Mouse (Mus musculus) gastrocnemius, adult 2 months (tissue): Measurements from ENCODE around the gene Sirt6. TPM values are rescaled to one million over a fixed set of nuclear protein-coding genes. Genes with fewer than 3 reads are reported as not detected.

ENCODE experiments used
- DNase-seq: peaks from one replicate; pipeline ENCODE4 v3.0.0; 2022
- H3K27ac ChIP-seq: fragments of 200-600 bp; 2 replicates; pipeline ENCODE4 v1.8.1; 2022; ENCODE audit warnings: mild to moderate bottlenecking
- H3K4me3 ChIP-seq: fragments of 200-600 bp; 2 replicates; pipeline ENCODE4 v1.8.1; 2022; ENCODE audit warnings: mild to moderate bottlenecking, moderate library complexity
- CTCF ChIP-seq: fragments of 200-600 bp; IDR thresholded peaks from 2 replicates; pipeline ENCODE4 v1.8.1; 2022; ENCODE audit warnings: antibody characterized with exemption, mild to moderate bottlenecking, moderate library complexity
- intact Hi-C: fragments of 180-260 bp; cut with DNase I; formaldehyde crosslinking; loops from one replicate; pipeline ENCODE4 v1.15.1; 2025
- long read RNA-seq, 2 experiments: library from polyadenylated mRNA; stranded (forward); transcript quantifications; one replicate each; pipeline ENCODE4 v2.0.0; 2021
- total RNA-seq, 2 experiments: library from RNA; stranded (reverse); gene quantifications; 2 replicates each; pipeline ENCODE4 v1.2.3; 2021

The Sirt6 gene
- total RNA-seq: 1 to 10 TPM; 4.7 to 5.6 TPM
- long read RNA-seq, experiment 1, transcript Sirt6-201 (8 exons, 1,891 nt): major isoform, 6 of 8 reads
- long read RNA-seq, experiment 1, partial matches to known transcripts: 0 of 8 reads
- long read RNA-seq, experiment 1, other reads (novel, unspliced or antisense): 2 of 8 reads
- long read RNA-seq, experiment 2, partial matches to known transcripts: 1 of 4 reads
- long read RNA-seq, experiment 2, other reads (novel, unspliced or antisense): 0 of 4 reads

- H3K4me3 ChIP-seq: peak within 1 kb of the TSS; percentile 88
- intact Hi-C loops: loop anchor here (2.0 kb wide), 1 partner anchor 20 kb away; the partner anchor contains the start of gene BC025920
- peak; percentile 95 for DNase-seq
- H3K27ac ChIP-seq: peak within 1 kb of the TSS; percentile 89
- TF ChIP-seq CTCF: no peak
These were observed at the start of gene Sirt6 for GRCm38 (mm10) chr10:81626994-81627835. Gene Sirt6 (minus strand): TSS chr10:81627797.

GRCm38 (mm10) chr10:81656174-81656573 lies 28.6 kb upstream of the Sirt6 start:
- no peak for TF ChIP-seq CTCF
- intact Hi-C loops: no loop called here
- no peak for DNase-seq
- Histone ChIP-seq H3K4me3 (no peak overlapping the region), H3K27ac (no peak overlapping the region)

- no peak overlapping the region for H3K4me3 ChIP-seq
- intact Hi-C loops: no loop called here
- no peak for DNase-seq
- no peak overlapping the region for H3K27ac ChIP-seq
- TF ChIP-seq CTCF: no peak
These were observed 27.6 kb upstream of the Sirt6 start for GRCm38 (mm10) chr10:81655178-81655577.

- peak within 1 kb of the TSS; percentile 89 for H3K27ac ChIP-seq
- intact Hi-C loops: loop anchor here (10.0 kb wide), 1 partner anchor 526 kb away; no protein-coding TSS in a partner anchor
- peak within 1 kb of the TSS; percentile 79 for H3K4me3 ChIP-seq
- peak; percentile 83 for DNase-seq
These were observed 21.5 kb upstream of the Sirt6 start, which contains the start of gene Gm10778 for GRCm38 (mm10) chr10:81648803-81649775. Gene Gm10778 (plus strand): TSS chr10:81649059.

- intact Hi-C loops: loop anchor here (10.0 kb wide), 1 partner anchor 529 kb away; no protein-coding TSS in a partner anchor
- no peak for TF ChIP-seq CTCF
- no peak for DNase-seq
These were observed 18.5 kb upstream of the Sirt6 start for GRCm38 (mm10) chr10:81646015-81646555.

GRCm38 (mm10) chr10:81645391-81645790 lies 17.8 kb upstream of the Sirt6 start:
- intact Hi-C loops: loop anchor here (10.0 kb wide), 1 partner anchor 529 kb away; no protein-coding TSS in a partner anchor
- no peak for DNase-seq
- no peak overlapping the region for H3K27ac ChIP-seq
- no peak for TF ChIP-seq CTCF
- H3K4me3 ChIP-seq: no peak overlapping the region

More at GRCm38 (mm10) chr10:81646015-81646555, 18.5 kb upstream of the Sirt6 start:
- H3K27ac ChIP-seq: no peak overlapping the region
- no peak overlapping the region for H3K4me3 ChIP-seq

GRCm38 (mm10) chr10:81644716-81645115 lies 17.1 kb upstream of the Sirt6 start:
- no peak for TF ChIP-seq CTCF
- Histone ChIP-seq H3K4me3 (no peak overlapping the region), H3K27ac (no peak overlapping the region; the same call in 1 of the 2 replicates)
- DNase-seq: no peak
- intact Hi-C loops: loop anchor here (10.0 kb wide), 1 partner anchor 530 kb away; no protein-coding TSS in a partner anchor

- DNase-seq: no peak
- intact Hi-C loops: loop anchor here (10.0 kb wide), 1 partner anchor 531 kb away; no protein-coding TSS in a partner anchor
These were observed 16.6 kb upstream of the Sirt6 start for GRCm38 (mm10) chr10:81644162-81644561.

GRCm38 (mm10) chr10:81643449-81644055 lies 16.0 kb upstream of the Sirt6 start:
- intact Hi-C loops: loop anchor here (10.0 kb wide), 1 partner anchor 531 kb away; no protein-coding TSS in a partner anchor
- Histone ChIP-seq H3K4me3 (peak overlapping the region; percentile 97), H3K27ac (peak overlapping the region; percentile 96)
- peak; percentile 99 for DNase-seq
- peak; percentile 56 for TF ChIP-seq CTCF

More at GRCm38 (mm10) chr10:81644162-81644561, 16.6 kb upstream of the Sirt6 start:
- TF ChIP-seq CTCF: no peak
- Histone ChIP-seq H3K4me3 (peak overlapping the region; percentile 97), H3K27ac (peak overlapping the region; percentile 96)

- Histone ChIP-seq H3K4me3 (peak overlapping the region; percentile 97), H3K27ac (peak overlapping the region; percentile 96)
- intact Hi-C loops: loop anchor here (10.0 kb wide), 1 partner anchor 532 kb away; no protein-coding TSS in a partner anchor
- no peak for DNase-seq
- no peak for TF ChIP-seq CTCF
These were observed 15.3 kb upstream of the Sirt6 start for GRCm38 (mm10) chr10:81642648-81643448.
